Mouse (Mus musculus) gastrocnemius, postnatal 36 days (tissue): Measurements from ENCODE around the gene Tmed2. TPM values are rescaled to one million over a fixed set of nuclear protein-coding genes. Genes with fewer than 3 reads are reported as not detected.
"Not testable (repeated sequence)": the region's sequence is repeated elsewhere in the genome, so short reads cannot be mapped to it uniquely, and the experiment has no call there.

Experiments used
- DNase-seq, 2 experiments: peaks; one replicate each; pipeline ENCODE4 v3.0.0; 2022
- intact Hi-C: fragments of 180-260 bp; cut with DNase I; formaldehyde crosslinking; loops from one replicate; pipeline ENCODE4 v1.15.1; 2025
- total RNA-seq, 2 experiments: library from RNA; stranded (reverse); gene quantifications; 2 replicates each; pipeline ENCODE4 v1.2.3; 2021

Tmed2 gene
- total RNA-seq, 2 experiments from 2014 or later: 133 to 145 TPM

GRCm38 (mm10) chr5:124552558-124553307, 12.2 kb downstream of the Tmed2 start, which contains the start of gene Ddx55:
Gene Ddx55, plus strand, starts transcription at chr5:124552864.
- intact Hi-C loops: loop anchor here (10.0 kb wide), 1 partner anchor 428 kb away; no protein-coding TSS in a partner anchor
- peak; percentile 82 to 89 for DNase-seq

- DNase-seq: no peak
- intact Hi-C loops: loop anchor here (10.0 kb wide), 1 partner anchor 429 kb away; no protein-coding TSS in a partner anchor
These were observed 13.1 kb downstream of the Tmed2 start for GRCm38 (mm10) chr5:124553607-124554006.

GRCm38 (mm10) chr5:124555145-124555544, 14.7 kb downstream of the Tmed2 start:
- no peak for DNase-seq

GRCm38 (mm10) chr5:124571068-124571467, 30.6 kb downstream of the Tmed2 start:
- intact Hi-C loops: no loop called here
- DNase-seq: no peak

More at GRCm38 (mm10) chr5:124555145-124555544, 14.7 kb downstream of the Tmed2 start:
- intact Hi-C loops: loop anchor here (10.0 kb wide), 1 partner anchor 430 kb away; no protein-coding TSS in a partner anchor

- intact Hi-C loops: no loop called here
- DNase-seq: no peak
These were observed 35.0 kb downstream of the Tmed2 start for GRCm38 (mm10) chr5:124575467-124575866.

- peak; percentile 86 to 90 for DNase-seq
- intact Hi-C loops: no loop called here
These were observed 38.3 kb downstream of the Tmed2 start, which contains the start of the genes Eif2b1 and Gtf2h3 for GRCm38 (mm10) chr5:124578633-124579317. Gene Eif2b1, minus strand, starts transcription at chr5:124579131. Gene Gtf2h3, plus strand, starts transcription at chr5:124579140.

- DNase-seq: no peak
- intact Hi-C loops: no loop called here
These were observed 42.0 kb downstream of the Tmed2 start for GRCm38 (mm10) chr5:124582515-124582914.

- intact Hi-C loops: no loop called here
- no peak for DNase-seq
These were observed 52.3 kb downstream of the Tmed2 start for GRCm38 (mm10) chr5:124592768-124593167.

- DNase-seq: peak; percentile 78 to 86
- intact Hi-C loops: loop anchor here (1.0 kb wide), 1 partner anchor 29 kb away; no protein-coding TSS in a partner anchor
These were observed 58.0 kb downstream of the Tmed2 start for GRCm38 (mm10) chr5:124598224-124599174.

GRCm38 (mm10) chr5:124599726-124600125, 59.2 kb downstream of the Tmed2 start:
- DNase-seq: not testable (repeated sequence)
- intact Hi-C loops: loop anchor here (1.0 kb wide), 1 partner anchor 28 kb away; no protein-coding TSS in a partner anchor

Other genes with a start within 250 kb of the Tmed2 start
- 1 to 10 TPM; 1.9 to 2.7 TPM for gene Mphosph9, start 212.7 kb upstream of the Tmed2 start, total RNA-seq
- 1 to 10 TPM; 6.0 to 6.4 TPM for gene 2810006K23Rik, start 212.6 kb upstream of the Tmed2 start, total RNA-seq
- 100 to 1,000 TPM; 121 to 128 TPM for gene Cdk2ap1, start 177.6 kb upstream of the Tmed2 start, total RNA-seq
- 10 to 100 TPM; 35.4 to 40.5 TPM for gene Sbno1, start 114.7 kb upstream of the Tmed2 start, total RNA-seq
- 100 to 1,000 TPM; 182 to 256 TPM for gene Kmt5a, start 100.8 kb upstream of the Tmed2 start, total RNA-seq
- gene Rilpl2, start 62.3 kb upstream of the Tmed2 start, total RNA-seq: 1 to 10 TPM; 3.6 to 4.9 TPM
- gene Snrnp35, start 57.6 kb upstream of the Tmed2 start, total RNA-seq: 10 to 100 TPM; 20.5 to 26.1 TPM
- gene Rilpl1, start 9.3 kb upstream of the Tmed2 start, total RNA-seq: 100 to 1,000 TPM; 197 to 200 TPM
- gene Ddx55, start 12.2 kb downstream of the Tmed2 start, total RNA-seq: 1 to 10 TPM; 3.1 to 3.6 TPM
- 10 to 100 TPM; 40.2 to 44.4 TPM for gene Eif2b1, start 38.4 kb downstream of the Tmed2 start, total RNA-seq
- gene Gtf2h3, start 38.4 kb downstream of the Tmed2 start, total RNA-seq: 10 to 100 TPM; 12.5 to 13.5 TPM
- 10 to 100 TPM; 28.4 to 30.6 TPM for gene Atp6v0a2, start 87.9 kb downstream of the Tmed2 start, total RNA-seq
- gene Dnah10, start 184.4 kb downstream of the Tmed2 start, total RNA-seq: under 1 TPM in 1 of 2 experiments, not detected in 1; 0.02 TPM